Mouse (Mus musculus): ENCODE results near the gene Asap3. TPM values are rescaled to one million over a fixed set of nuclear protein-coding genes. Genes with fewer than 3 reads are reported as not detected.

Gene Asap3
- total RNA-seq, 2 experiments from 2014 or later, result 2.5 to 3.1 TPM

GRCm38 (mm10) chr4:136213629-136214028 is 7.5 kb downstream of the Asap3 start:
- no peak overlapping the region for H3K27ac ChIP-seq
- H3K4me3 ChIP-seq, result no peak overlapping the region
- DNase-seq (ENCODE audit: low spot score in 2 of 2), result no peak
- no peak for TF ChIP-seq CTCF (conservative IDR thresholded peaks at IDR 0.05)

- no peak for TF ChIP-seq CTCF (conservative IDR thresholded peaks at IDR 0.05)
- DNase-seq (ENCODE audit: low spot score in 2 of 2), result no peak
- Histone ChIP-seq H3K4me3 (no peak overlapping the region), H3K27ac (no peak overlapping the region)
Measured at GRCm38 (mm10) chr4:136214828-136215227, 8.7 kb downstream of the Asap3 start.

- DNase-seq (ENCODE audit: low spot score in 2 of 2), result no peak
- Histone ChIP-seq H3K4me3 (no peak overlapping the region), H3K27ac (no peak overlapping the region)
- TF ChIP-seq CTCF (conservative IDR thresholded peaks at IDR 0.05), result no peak
Measured at GRCm38 (mm10) chr4:136215576-136215975, 9.4 kb downstream of the Asap3 start.

- no peak for DNase-seq (ENCODE audit: low spot score in 2 of 2)
- Histone ChIP-seq H3K27ac (no peak overlapping the region), H3K4me3 (no peak overlapping the region)
- TF ChIP-seq CTCF (conservative IDR thresholded peaks at IDR 0.05), result no peak
Measured at GRCm38 (mm10) chr4:136217063-136217462, 10.9 kb downstream of the Asap3 start.

- DNase-seq (ENCODE audit: low spot score in 2 of 2), result no peak
- peak; percentile 45 for TF ChIP-seq CTCF (conservative IDR thresholded peaks at IDR 0.05)
- Histone ChIP-seq H3K4me3 (peak overlapping the region; percentile 11; the same call in 1 of the 2 replicates), H3K27ac (peak overlapping the region; percentile 55)
Measured at GRCm38 (mm10) chr4:136218595-136219214, 12.5 kb downstream of the Asap3 start.

- H3K4me3 ChIP-seq, result no peak overlapping the region
- DNase-seq (ENCODE audit: low spot score in 2 of 2), result no peak
- H3K27ac ChIP-seq, result no peak overlapping the region
- TF ChIP-seq CTCF (conservative IDR thresholded peaks at IDR 0.05), result no peak
Measured at GRCm38 (mm10) chr4:136220133-136220775, 14.1 kb downstream of the Asap3 start.

- H3K27ac ChIP-seq, result peak overlapping the region; percentile 43; the same call in 1 of the 2 replicates
- H3K4me3 ChIP-seq, result no peak overlapping the region
- DNase-seq (ENCODE audit: low spot score in 2 of 2), result peak in 1 of 2 experiments; percentile 16
- TF ChIP-seq CTCF (conservative IDR thresholded peaks at IDR 0.05), result 0 out of 2 replicates have a peak, but pooled peaks have one; percentile 7
Measured at GRCm38 (mm10) chr4:136223549-136224239, 17.5 kb downstream of the Asap3 start.

GRCm38 (mm10) chr4:136224240-136224559 is 18.0 kb downstream of the Asap3 start:
- TF ChIP-seq CTCF (conservative IDR thresholded peaks at IDR 0.05), result no peak
- H3K27ac ChIP-seq, result peak overlapping the region; percentile 2; the same call in 1 of the 2 replicates
- no peak overlapping the region for H3K4me3 ChIP-seq
- DNase-seq (ENCODE audit: low spot score in 2 of 2), result no peak

GRCm38 (mm10) chr4:136224677-136225460 is 18.7 kb downstream of the Asap3 start:
- no peak overlapping the region for H3K4me3 ChIP-seq
- no peak for DNase-seq (ENCODE audit: low spot score in 2 of 2)

GRCm38 (mm10) chr4:136227408-136227807 is 21.2 kb downstream of the Asap3 start:
- DNase-seq (ENCODE audit: low spot score in 2 of 2), result no peak
- no peak overlapping the region for H3K27ac ChIP-seq
- no peak overlapping the region for H3K4me3 ChIP-seq
- TF ChIP-seq CTCF (conservative IDR thresholded peaks at IDR 0.05), result no peak

More at GRCm38 (mm10) chr4:136224677-136225460, 18.7 kb downstream of the Asap3 start:
- peak overlapping the region; percentile 2; the same call in 1 of the 2 replicates for H3K27ac ChIP-seq
- no peak for TF ChIP-seq CTCF (conservative IDR thresholded peaks at IDR 0.05)

GRCm38 (mm10) chr4:136228640-136229039 is 22.5 kb downstream of the Asap3 start:
- Histone ChIP-seq H3K4me3 (no peak overlapping the region), H3K27ac (no peak overlapping the region)
- TF ChIP-seq CTCF (conservative IDR thresholded peaks at IDR 0.05), result no peak
- no peak for DNase-seq (ENCODE audit: low spot score in 2 of 2)

- DNase-seq (ENCODE audit: low spot score in 2 of 2), result no peak
- no peak for TF ChIP-seq CTCF (conservative IDR thresholded peaks at IDR 0.05)
Measured at GRCm38 (mm10) chr4:136238669-136239068, 32.5 kb downstream of the Asap3 start.

GRCm38 (mm10) chr4:136239111-136239510 is 32.9 kb downstream of the Asap3 start:
- H3K4me3 ChIP-seq, result no peak overlapping the region
- no peak overlapping the region for H3K27ac ChIP-seq
- TF ChIP-seq CTCF (conservative IDR thresholded peaks at IDR 0.05), result no peak
- no peak for DNase-seq (ENCODE audit: low spot score in 2 of 2)

More at GRCm38 (mm10) chr4:136238669-136239068, 32.5 kb downstream of the Asap3 start:
- Histone ChIP-seq H3K27ac (no peak overlapping the region), H3K4me3 (no peak overlapping the region)
